Mouse (Mus musculus): ENCODE results near the gene Hells. TPM values are rescaled to one million over a fixed set of nuclear protein-coding genes. Genes with fewer than 3 reads are reported as not detected.

Gene Hells
- polyA plus RNA-seq (2015; fragmentation: Nextera tagmentation; extraction: Ambion mirVana), result 51.5 and 54.6 TPM in 2 replicates

DNA sequence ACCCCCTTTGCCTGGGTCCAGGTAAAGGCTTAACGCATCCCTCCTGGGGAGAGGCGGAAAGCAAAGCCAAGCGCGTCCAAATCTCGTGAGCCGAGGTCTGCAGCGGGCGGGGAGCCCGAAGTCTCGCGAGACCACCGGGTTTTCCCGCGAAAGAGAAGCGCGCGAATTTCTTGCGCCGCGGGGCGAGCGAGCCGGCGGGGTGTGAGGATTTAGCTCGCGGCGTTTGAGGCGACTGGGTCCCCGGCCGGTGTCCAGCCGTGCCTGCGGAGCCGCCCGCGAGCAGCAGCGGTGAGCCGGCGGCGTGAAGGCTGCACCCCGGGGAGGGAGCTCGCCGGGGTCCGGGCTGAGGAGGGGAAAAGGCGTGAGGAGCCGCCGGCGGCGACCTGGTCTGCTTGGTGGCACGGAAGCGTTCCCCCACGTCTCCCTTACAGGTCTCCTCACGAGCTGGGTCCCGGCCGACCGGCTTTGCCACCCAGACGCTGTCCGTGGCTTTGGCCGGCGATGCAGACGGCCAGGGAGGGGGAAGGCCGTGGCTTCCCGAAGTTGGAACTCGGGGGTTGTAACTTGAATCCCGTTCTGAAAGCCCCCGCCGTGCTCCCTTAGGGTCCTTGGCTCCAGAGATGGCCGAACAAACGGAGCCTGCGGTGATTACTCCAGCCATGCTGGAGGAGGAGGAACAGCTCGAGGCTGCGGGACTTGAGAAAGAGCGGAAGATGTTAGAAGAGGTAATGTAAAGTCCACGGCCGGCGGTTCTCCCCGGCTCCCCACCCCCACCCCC, at the start of gene Hells:
Gene Hells, plus strand, starts transcription at position 128 of the 778 bp plus-strand sequence.
- under 1% methylated on average over 75 of the region's 76 CpGs for WGBS
- ATAC-seq, result peak; percentile 93
- Histone ChIP-seq H3K9ac (peak within 1 kb of the TSS; percentile 90), H3K9me3 (replicated peaks) (no peaks in the 10 kb centered on the region), H3K27me3 (no peaks in the 10 kb centered on the region), H3K4me3 (peak within 1 kb of the TSS; percentile 84), H3K27ac (peak within 1 kb of the TSS; percentile 69), H3K4me2 (peak within 1 kb of the TSS; percentile 93), H3K4me1 (peaks cover 22% of the 10 kb centered on the region), H3K36me3 (ENCODE audit: poor library complexity, severe bottlenecking) (peaks cover 18% of the 10 kb centered on the region; the same call in 1 of the 2 replicates)

- ATAC-seq, result peak; percentile 86
- WGBS, result 65% methylated on average over 12 of the region's 12 CpGs
- 0 out of 2 replicates have a peak, but pooled peaks cover 9% of the 10 kb centered on the region for H3K36me3 ChIP-seq (ENCODE audit: poor library complexity, severe bottlenecking)
- no peak overlapping the region for H3K4me2 ChIP-seq
- no peaks in the 10 kb centered on the region for H3K9me3 ChIP-seq (replicated peaks)
- H3K4me1 ChIP-seq, result peaks cover 4% of the 10 kb centered on the region; the same call in 1 of the 2 replicates
- H3K27me3 ChIP-seq, result no peaks in the 10 kb centered on the region
- no peak overlapping the region for H3K9ac ChIP-seq
- no peak overlapping the region for H3K4me3 ChIP-seq
- no peak overlapping the region for H3K27ac ChIP-seq
These were observed 29.3 kb upstream of the Hells start for GRCm38 (mm10) chr19:38901146-38902135.

DNA sequence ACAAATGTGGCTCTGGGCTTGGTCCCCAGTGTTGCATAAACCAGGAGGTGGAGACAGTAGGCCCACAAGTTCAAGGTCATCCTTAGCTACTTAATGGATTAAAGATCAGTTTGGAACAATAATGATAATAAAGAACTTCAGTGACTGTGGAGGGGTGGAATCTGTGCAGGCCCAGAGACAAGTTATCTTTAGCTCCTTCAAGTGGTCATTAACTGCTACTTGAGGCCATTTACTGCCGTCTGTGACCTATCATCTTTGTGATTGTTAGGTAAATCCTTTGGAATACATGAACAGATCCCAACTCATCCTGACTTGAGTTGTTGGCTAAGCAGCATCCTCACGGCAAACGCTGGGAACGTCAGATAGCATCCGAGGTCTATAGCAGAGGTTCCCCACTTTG, 28.2 kb upstream of the Hells start:
- Histone ChIP-seq H3K27me3 (no peaks in the 10 kb centered on the region), H3K4me3 (no peak overlapping the region), H3K27ac (no peak overlapping the region), H3K4me1 (peaks cover 4% of the 10 kb centered on the region; the same call in 1 of the 2 replicates), H3K9ac (no peak overlapping the region), H3K4me2 (no peak overlapping the region), H3K9me3 (replicated peaks) (no peaks in the 10 kb centered on the region), H3K36me3 (ENCODE audit: poor library complexity, severe bottlenecking) (0 out of 2 replicates have a peak, but pooled peaks cover 9% of the 10 kb centered on the region)
- no peak for ATAC-seq
- WGBS, result 91% methylated on average over 5 of the region's 5 CpGs

- ATAC-seq, result no peak
- H3K9ac ChIP-seq, result no peak overlapping the region
- H3K27ac ChIP-seq, result no peak overlapping the region
- H3K4me3 ChIP-seq, result no peak overlapping the region
- peaks cover 23% of the 10 kb centered on the region for H3K36me3 ChIP-seq (ENCODE audit: poor library complexity, severe bottlenecking)
- no peaks in the 10 kb centered on the region for H3K27me3 ChIP-seq
- H3K4me1 ChIP-seq, result no peaks in the 10 kb centered on the region
- H3K9me3 ChIP-seq (replicated peaks), result no peaks in the 10 kb centered on the region
- H3K4me2 ChIP-seq, result no peak overlapping the region
- 92% methylated on average over 9 of the region's 9 CpGs for WGBS
These were observed 16.9 kb upstream of the Hells start for GRCm38 (mm10) chr19:38913786-38914185.

DNA sequence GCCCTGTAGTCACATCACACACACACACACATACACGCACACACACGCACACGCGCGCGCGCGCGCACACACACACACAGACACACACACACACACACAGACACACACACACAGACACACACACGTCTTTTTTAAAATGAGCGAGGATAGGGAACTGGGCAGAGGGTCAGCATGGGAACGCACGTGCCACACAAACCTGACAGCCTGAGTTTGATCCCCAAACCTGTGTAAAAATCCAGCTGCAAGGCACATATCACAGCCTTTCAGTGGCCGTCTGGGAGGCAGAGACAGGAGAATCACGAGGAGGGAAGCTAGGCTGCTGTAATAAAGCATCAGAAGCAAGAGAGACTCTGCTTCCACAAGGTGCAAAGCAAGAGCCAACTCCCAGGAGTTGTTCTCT, 15.8 kb upstream of the Hells start:
- Histone ChIP-seq H3K27me3 (no peaks in the 10 kb centered on the region), H3K4me3 (no peak overlapping the region), H3K4me2 (no peak overlapping the region), H3K4me1 (no peaks in the 10 kb centered on the region), H3K27ac (no peak overlapping the region), H3K9me3 (replicated peaks) (no peaks in the 10 kb centered on the region), H3K36me3 (ENCODE audit: poor library complexity, severe bottlenecking) (peaks cover 27% of the 10 kb centered on the region), H3K9ac (no peak overlapping the region)
- 93% methylated on average over 15 of the region's 15 CpGs for WGBS
- ATAC-seq, result no peak

DNA sequence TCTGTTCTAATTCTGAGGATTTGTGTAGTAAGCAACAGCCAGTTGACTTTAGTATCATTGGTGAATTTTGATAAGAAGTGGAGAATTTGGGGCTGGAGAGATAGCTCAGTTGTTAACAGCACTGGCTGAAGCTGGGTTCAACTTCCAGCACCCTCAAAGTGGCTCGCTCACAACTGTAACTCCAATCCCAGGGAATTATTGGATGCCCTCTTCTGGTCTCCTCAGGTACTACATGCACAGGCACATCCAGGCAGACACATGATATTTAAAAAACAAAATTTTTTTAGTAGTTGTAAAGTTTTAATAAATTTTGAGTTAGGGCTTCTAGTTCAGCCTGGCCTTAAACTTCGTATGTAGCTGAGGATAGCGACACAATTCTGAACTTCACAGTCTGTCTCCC, 15.0 kb upstream of the Hells start:
- no peak overlapping the region for H3K9ac ChIP-seq
- no peak overlapping the region for H3K4me2 ChIP-seq
- no peaks in the 10 kb centered on the region for H3K4me1 ChIP-seq
- H3K27ac ChIP-seq, result no peak overlapping the region
- 40% methylated on average over 3 of the region's 3 CpGs for WGBS
- no peaks in the 10 kb centered on the region for H3K9me3 ChIP-seq (replicated peaks)
- peaks cover 32% of the 10 kb centered on the region for H3K36me3 ChIP-seq (ENCODE audit: poor library complexity, severe bottlenecking)
- ATAC-seq, result no peak
- no peaks in the 10 kb centered on the region for H3K27me3 ChIP-seq
- no peak overlapping the region for H3K4me3 ChIP-seq

DNA sequence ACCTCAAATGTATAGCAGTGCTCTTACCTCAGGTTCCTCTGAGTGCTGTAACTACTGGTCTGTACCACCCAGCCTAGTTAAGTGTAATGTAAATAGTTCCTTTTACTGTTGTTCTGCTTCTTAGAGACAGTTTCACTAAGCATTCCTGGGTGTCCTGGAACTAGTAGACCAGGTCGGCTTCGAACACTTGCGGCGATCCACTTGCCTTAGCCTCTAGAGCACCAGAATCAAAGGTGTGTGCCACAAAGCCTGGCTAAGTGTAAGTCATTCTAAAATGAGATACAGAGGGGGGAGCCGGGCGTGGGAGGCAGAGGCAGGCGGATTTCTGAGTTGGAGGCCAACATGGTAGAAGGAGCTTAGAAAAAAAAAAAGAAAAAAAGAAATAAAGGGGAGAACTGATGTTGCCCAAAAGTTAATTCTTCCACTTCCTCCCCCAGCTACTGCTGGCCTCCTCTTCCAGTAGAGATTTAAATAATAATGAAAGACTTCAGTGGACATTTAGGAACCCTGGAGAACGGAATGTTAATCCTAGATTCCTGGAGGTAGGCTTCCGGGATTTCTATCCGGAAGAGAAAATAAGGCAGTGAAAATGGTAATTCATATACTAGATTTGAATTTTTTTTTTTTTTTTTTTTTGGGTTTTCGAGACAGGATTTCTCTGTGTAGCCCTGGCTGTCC, 2.1 kb upstream of the Hells start:
- Histone ChIP-seq H3K27me3 (no peaks in the 10 kb centered on the region), H3K4me1 (peaks cover 22% of the 10 kb centered on the region), H3K9ac (no peak overlapping the region), H3K36me3 (ENCODE audit: poor library complexity, severe bottlenecking) (0 out of 2 replicates have a peak, but pooled peaks cover 1% of the 10 kb centered on the region), H3K4me3 (no peak overlapping the region), H3K4me2 (no peak overlapping the region), H3K27ac (no peak overlapping the region), H3K9me3 (replicated peaks) (no peaks in the 10 kb centered on the region)
- WGBS, result 90% methylated on average over 11 of the region's 11 CpGs
- no peak for ATAC-seq

- Histone ChIP-seq H3K4me2 (peak overlapping the region; percentile 93), H3K4me3 (peak overlapping the region; percentile 84), H3K27me3 (no peaks in the 10 kb centered on the region), H3K4me1 (peaks cover 22% of the 10 kb centered on the region), H3K36me3 (ENCODE audit: poor library complexity, severe bottlenecking) (0 out of 2 replicates have a peak, but pooled peaks cover 10% of the 10 kb centered on the region), H3K27ac (no peak overlapping the region), H3K9ac (peak overlapping the region; percentile 90), H3K9me3 (replicated peaks) (no peaks in the 10 kb centered on the region)
- ATAC-seq, result no peak
- 80% methylated on average over 13 of the region's 13 CpGs for WGBS
These were observed 1.1 kb upstream of the Hells start for GRCm38 (mm10) chr19:38929471-38930251.

GRCm38 (mm10) chr19:38930252-38930787, 395 bp upstream of the Hells start:
- Histone ChIP-seq H3K36me3 (ENCODE audit: poor library complexity, severe bottlenecking) (0 out of 2 replicates have a peak, but pooled peaks cover 13% of the 10 kb centered on the region), H3K27ac (no peak overlapping the region), H3K4me2 (peak overlapping the region; percentile 93), H3K4me3 (peak overlapping the region; percentile 84), H3K27me3 (no peaks in the 10 kb centered on the region), H3K4me1 (peaks cover 22% of the 10 kb centered on the region), H3K9me3 (replicated peaks) (no peaks in the 10 kb centered on the region), H3K9ac (peak overlapping the region; percentile 90)
- peak; percentile 50 for ATAC-seq
- 2% methylated on average over 23 of the region's 23 CpGs for WGBS

GRCm38 (mm10) chr19:38931566-38931890, 813 bp downstream of the Hells start:
- H3K4me2 ChIP-seq, result peak overlapping the region; percentile 93
- peak overlapping the region; percentile 90 for H3K9ac ChIP-seq
- 2% methylated on average over 6 of the region's 6 CpGs for WGBS
- no peak overlapping the region for H3K27ac ChIP-seq
- H3K4me3 ChIP-seq, result peak overlapping the region; percentile 84
- no peak for ATAC-seq
- H3K36me3 ChIP-seq (ENCODE audit: poor library complexity, severe bottlenecking), result peaks cover 20% of the 10 kb centered on the region; the same call in 1 of the 2 replicates
- no peaks in the 10 kb centered on the region for H3K9me3 ChIP-seq (replicated peaks)
- no peaks in the 10 kb centered on the region for H3K27me3 ChIP-seq
- H3K4me1 ChIP-seq, result peaks cover 22% of the 10 kb centered on the region

Data from forebrain, embryonic 13.5 days (tissue).